Mouse (Mus musculus) brain, embryonic 14.5 days (tissue): ENCODE measurements around the gene Ptk6.

ENCODE experiments used
- CTCF ChIP-seq: fragments of 200-500 bp; IDR thresholded peaks from 2 replicates; pipeline ENCODE4 v1.5.1; 2012; ENCODE audit warnings: inconsistent platforms, mild to moderate bottlenecking, moderate library complexity, borderline replicate concordance; ENCODE audit not compliant: insufficient read depth, insufficient read length; ENCODE audit errors: extremely low read depth
- POLR2A ChIP-seq: fragments of 200-500 bp; IDR thresholded peaks from 2 replicates; pipeline ENCODE4 v1.6.1; 2012; ENCODE audit warnings: mild to moderate bottlenecking, inconsistent platforms, borderline replicate concordance; ENCODE audit not compliant: poor library complexity, insufficient read depth, insufficient read length, severe bottlenecking; ENCODE audit errors: extremely low read depth

DNA sequence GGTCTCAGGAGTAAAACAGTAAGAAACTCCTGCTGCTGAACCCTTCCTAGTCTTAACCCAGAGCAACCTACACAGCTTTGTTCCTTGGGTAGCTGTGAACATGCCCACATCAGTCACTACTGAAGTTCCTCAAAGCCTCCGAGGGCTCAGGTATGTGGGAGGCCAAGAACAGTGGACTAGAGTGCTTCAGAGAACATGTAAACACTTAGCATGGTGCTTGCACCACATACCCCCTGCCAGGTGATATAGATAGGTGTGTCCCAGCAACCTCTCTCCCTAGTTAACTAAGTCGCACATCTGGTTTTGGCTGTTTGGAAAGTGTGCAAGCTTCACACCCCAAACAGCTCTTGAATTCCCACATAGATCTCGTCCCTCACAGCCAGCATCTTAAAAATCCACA lies 983 bp downstream of the Ptk6 start:
- no peak for TF ChIP-seq CTCF
- no peak for TF ChIP-seq POLR2A
